Mouse (Mus musculus) urinary bladder, adult 18-20 months (tissue): Measurements from ENCODE around the gene Rbbp6.

Experiments
- DNase-seq, 2 experiments: peaks; one replicate each; pipeline ENCODE4 v3.0.0; 2022; ENCODE audit warnings: low spot score in 2 of 2, mixed read lengths in 2 of 2

The Rbbp6 gene

GRCm38 (mm10) chr7:122965386-122965785, at the start of gene Rbbp6:
TSS of gene Rbbp6 (plus strand) at chr7:122965686.
- no peak for DNase-seq

DNA sequence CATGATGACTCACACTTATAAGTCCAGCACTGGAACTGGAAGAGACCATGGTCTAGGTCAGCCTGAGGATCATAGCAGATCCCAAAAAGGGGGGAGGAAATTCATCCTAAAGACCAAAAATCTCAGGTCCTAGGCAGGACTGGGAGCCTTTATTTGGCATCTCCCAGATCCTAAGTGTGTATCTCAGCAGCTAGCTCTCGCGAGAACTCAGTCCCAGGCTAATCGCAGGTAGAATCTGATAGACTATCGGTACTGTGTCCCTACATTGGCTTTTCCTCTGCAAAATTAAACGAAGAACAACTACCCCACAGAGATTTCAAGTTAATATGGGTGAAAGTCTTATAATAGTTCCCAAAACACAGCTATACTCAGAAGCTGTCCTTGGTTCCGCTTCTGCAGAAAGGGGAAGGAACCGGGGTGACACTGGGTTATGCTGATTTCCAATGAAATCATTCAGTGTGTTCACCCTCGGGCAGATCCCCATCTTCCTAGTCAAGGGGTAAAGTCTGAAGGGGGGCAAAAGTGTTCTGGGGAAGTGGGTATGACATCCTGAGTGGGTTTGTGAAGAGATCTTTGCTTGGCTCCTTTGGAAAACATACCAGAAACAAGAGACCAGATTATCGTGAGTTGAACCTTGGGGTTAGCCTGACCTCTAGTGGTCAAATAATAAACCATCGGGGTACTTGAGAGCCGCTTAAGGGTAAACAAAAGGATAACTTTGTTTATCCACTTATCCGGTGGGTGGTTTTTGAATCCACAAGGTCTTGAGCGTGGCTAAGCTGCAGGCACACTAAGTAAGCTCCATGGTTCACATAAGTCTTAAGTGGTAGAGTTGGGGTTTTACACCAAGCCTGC, 45.5 kb upstream of the Rbbp6 start:
- DNase-seq, result peak; percentile 8 to 9

- DNase-seq, result no peak
These were observed 43.9 kb upstream of the Rbbp6 start for GRCm38 (mm10) chr7:122921537-122921936.

GRCm38 (mm10) chr7:122924256-122924655, 41.2 kb upstream of the Rbbp6 start:
- no peak for DNase-seq

DNA sequence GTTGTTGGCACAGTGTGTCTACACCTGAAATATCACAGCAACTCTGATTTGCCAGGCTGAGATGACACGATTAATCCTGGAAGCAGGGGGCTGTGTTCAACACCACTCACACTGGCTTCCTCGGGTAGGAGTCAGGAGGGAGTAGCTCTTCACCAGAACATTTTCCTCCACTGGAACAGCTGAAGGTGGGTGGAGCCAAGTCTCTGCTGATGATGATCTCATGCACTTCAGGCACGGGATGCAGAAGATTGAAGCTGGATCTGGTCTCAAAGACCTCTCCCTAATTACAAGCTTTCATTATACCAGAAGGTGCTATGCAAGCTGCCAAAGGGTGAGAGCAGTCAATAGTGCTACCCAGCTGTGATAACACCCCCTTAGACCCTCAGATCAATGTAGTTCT, 35.0 kb upstream of the Rbbp6 start:
- DNase-seq, result no peak

GRCm38 (mm10) chr7:122932171-122932570, 33.3 kb upstream of the Rbbp6 start:
- DNase-seq, result no peak

GRCm38 (mm10) chr7:122936626-122937025, 28.9 kb upstream of the Rbbp6 start:
- DNase-seq, result no peak

- DNase-seq, result no peak
These were observed 27.3 kb upstream of the Rbbp6 start for GRCm38 (mm10) chr7:122938197-122938596.

GRCm38 (mm10) chr7:122939181-122939580, 26.3 kb upstream of the Rbbp6 start:
- DNase-seq, result no peak

- DNase-seq, result no peak
These were observed 25.0 kb upstream of the Rbbp6 start for GRCm38 (mm10) chr7:122940371-122941075.

DNA sequence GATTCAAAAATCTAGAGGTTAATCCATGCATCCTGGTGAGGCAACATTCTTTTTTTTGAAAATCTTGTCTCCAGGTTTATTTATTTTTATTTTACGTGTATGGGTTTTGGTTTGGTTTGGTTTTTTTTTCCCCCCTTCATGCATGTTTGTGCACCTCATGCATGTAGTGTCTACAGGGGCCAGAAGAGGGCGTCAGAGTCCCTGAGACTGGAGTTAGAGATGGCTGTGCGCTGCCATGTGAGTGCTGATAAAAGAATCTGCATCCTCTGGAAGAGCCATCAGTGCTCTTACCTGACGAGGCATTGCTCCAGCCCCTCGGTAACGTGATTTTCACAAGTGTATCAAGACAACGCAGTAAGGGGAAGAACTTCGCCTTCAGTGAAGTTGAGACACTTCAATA, 23.4 kb upstream of the Rbbp6 start:
- no peak for DNase-seq

DNA sequence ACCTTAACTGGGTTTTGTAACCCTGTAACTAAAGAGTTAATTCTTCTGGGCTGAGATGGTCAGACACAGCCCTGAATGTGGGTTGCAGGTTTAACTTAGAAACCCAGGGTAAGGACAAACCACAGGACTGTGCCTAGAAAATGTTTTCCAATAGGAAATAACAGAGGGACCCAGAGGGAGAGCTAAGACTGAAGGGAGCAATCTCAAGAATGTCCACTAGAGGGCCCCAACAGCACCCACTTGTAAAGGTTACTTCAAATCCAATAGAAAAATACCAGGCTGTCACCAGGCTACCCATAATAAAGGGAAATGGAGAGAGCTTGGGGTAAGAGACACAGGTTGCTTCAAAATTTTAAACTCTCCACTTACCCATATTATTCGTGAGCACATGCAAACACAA, 20.3 kb upstream of the Rbbp6 start:
- DNase-seq, result peak; percentile 44 to 59

- no peak for DNase-seq
These were observed 16.2 kb upstream of the Rbbp6 start for GRCm38 (mm10) chr7:122949268-122949667.

- no peak for DNase-seq
These were observed 14.0 kb upstream of the Rbbp6 start for GRCm38 (mm10) chr7:122951464-122951863.

- no peak for DNase-seq
These were observed 13.4 kb upstream of the Rbbp6 start for GRCm38 (mm10) chr7:122952066-122952465.

GRCm38 (mm10) chr7:122954451-122955225, 10.8 kb upstream of the Rbbp6 start:
- no peak for DNase-seq

DNA sequence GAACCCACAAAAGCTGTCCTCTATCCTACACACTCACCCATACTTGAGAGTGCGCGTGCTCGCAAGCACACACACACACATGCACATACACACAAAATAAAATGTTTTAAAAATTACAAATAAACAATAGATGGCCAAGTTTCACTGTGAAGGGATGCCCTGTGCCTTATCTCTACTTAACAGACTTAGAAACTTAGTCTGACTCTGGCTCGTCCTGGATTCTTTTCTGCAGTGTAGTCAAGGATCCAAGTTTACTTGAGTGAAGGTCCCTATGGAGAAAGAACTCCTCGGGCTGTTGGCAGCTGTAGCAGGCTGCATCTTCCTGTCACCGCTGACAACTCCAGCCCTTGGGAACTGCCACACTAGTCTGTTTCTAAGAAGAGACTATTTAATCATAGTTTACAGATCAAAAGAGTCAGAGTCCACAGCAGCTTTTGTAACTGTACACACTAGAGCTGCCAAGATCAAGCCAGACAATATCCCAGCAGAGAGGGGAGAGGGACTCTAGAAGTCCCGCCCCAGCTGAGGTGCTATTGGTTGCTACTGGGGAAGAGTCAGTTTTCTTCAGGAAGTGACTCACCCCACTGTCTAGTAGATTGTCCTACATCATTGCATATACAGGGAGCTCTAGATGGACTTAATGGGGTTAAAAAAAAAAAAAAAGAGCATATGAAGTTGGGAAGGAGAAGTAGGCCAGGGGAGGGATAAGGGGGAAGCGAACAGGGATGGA, 10.1 kb upstream of the Rbbp6 start:
- DNase-seq, result no peak

- no peak for DNase-seq
These were observed 3.3 kb downstream of the Rbbp6 start for GRCm38 (mm10) chr7:122968751-122969150.

GRCm38 (mm10) chr7:122969231-122970032, 3.9 kb downstream of the Rbbp6 start:
- peak; percentile 88 to 90 for DNase-seq

DNA sequence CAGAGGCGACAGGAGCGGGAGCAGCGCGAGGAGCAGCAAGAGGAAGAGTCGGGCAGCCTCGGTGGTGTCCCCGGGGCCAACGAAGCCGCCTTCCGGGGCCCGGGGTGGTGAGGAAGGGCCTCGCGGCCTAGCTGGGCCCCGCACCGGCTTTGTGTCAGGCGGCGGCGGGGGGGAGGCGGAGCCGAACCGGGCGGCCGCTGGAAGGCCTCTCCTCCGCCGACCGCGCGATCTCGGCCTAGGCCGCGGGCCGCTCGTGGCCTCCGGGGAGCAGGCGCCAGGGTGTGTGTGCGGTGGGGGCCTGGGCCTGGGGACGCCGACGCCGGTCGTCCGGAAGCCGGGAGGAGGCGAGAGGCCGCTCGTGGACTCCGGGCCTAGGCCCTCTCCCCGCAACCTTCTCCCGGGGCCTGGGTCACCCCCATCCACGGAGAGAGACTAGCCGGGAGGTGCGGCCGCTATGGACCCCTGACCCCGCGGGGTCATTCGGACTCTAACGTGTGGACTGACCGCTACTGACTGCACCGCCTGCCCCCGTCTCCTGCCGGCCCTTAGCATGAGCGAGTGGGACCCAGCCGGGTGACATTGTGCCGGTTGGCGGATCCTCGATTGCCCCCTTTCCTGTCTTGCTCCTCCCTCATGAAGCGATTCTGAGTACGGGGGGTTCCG, 4.8 kb downstream of the Rbbp6 start:
- DNase-seq, result peak; percentile 23 to 67
